Mouse (Mus musculus) telencephalon, adult 2 months (tissue): ENCODE measurements around the gene Mbd4.
A peak's percentile ranks its signal among the peaks of the same experiment; 100 is the strongest.
"Not testable (repeated sequence)": the region's sequence is repeated elsewhere in the genome, so short reads cannot be mapped to it uniquely, and the experiment has no call there.

Experiments used
- DNase-seq: peaks from one replicate; pipeline ENCODE4 v3.0.0-alpha.2; 2011; ENCODE audit warnings: low read depth, low spot score

The Mbd4 gene

GRCm38 (mm10) chr6:115853091-115853813, at the start of gene Mbd4, which contains the start of gene Ift122:
Mbd4 (minus strand) TSS chr6:115853371.
Ift122 (plus strand) TSS chr6:115853470.
- peak; percentile 99 for DNase-seq

DNA sequence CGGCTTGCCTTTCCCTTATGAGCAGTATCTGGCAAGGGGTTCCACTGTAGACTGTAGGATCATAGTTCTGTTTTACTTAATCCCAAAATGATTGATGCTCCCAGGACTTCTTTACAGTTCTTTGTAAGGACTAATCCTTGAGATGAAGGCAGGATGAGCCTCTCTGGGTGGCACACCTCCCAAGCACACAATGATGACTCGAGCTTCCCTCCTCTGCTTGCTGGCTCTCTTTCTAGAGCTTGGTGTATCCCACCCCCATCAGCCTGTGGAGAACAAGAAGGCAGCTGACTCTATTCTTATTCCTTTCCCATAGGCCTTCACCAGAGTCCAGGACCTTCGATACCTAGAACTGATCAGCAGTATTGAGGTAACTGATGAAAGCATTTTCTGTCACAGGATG, 49.4 kb upstream of the Mbd4 start:
- no peak for DNase-seq

DNA sequence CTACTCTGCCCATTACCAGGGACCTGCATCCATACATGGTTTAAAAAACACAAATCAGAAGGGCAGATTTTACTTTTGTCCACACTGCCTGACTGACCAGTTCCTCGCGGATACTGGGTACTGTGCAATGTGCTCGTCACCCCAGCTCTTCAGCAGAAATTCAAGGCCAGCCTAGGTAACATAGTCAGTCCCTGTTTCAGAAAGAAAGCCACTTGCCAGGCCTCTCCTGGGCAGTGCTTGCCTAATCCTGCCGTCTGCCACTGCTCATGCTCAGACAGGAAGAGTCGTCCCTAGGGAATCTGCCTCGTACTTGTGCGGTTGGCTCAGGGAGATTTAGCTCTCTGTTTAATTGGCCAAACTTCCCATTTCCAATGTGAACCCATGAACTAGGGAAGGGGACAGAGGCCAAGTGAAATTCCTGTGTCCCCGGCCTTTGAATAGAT, 48.3 kb upstream of the Mbd4 start:
- no peak for DNase-seq

DNA sequence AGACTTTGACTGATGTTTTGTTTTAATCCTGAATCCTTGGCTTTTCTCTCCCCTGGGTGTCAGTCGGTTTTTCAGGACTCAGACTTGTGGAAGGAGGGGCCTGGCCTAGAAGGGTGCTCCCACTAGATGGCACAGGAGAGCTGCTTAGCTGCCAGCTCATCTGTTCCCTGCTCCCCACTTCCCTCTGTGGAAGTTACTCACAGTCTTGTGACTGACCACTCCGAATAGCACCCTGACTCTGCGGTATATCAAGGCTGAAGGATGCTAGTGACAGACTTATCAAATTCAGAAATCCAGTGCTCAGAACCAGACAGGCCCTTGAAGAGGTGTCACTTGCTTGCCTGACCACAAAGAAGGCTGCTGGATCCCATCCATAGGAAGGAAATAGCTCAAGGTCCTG, 47.9 kb upstream of the Mbd4 start:
- peak; percentile 76 for DNase-seq

- DNase-seq: no peak
Observed at GRCm38 (mm10) chr6:115897926-115898520, 44.9 kb upstream of the Mbd4 start.

GRCm38 (mm10) chr6:115897117-115897516, 43.9 kb upstream of the Mbd4 start:
- DNase-seq: no peak

DNA sequence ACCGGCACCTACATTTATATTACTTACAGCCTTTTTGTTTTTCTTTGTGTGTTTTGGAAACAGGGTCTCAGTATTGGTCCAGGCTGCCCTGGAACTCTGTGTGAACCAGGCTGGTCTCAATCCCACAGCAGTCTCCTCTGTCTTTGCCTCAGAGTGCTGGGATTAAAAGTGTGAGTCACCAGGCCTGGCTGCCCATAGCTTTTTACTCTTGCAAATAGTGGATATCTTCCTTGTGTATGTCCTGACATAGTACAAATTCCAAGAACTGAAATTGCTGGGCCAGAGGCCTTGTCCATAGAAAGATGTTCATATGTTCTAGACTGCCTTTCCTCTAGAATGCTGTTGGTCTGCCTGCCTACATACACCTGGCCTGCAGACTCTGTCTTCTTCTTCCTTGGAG, 43.2 kb upstream of the Mbd4 start:
- no peak for DNase-seq

- no peak for DNase-seq
Observed at GRCm38 (mm10) chr6:115892363-115892762, 39.2 kb upstream of the Mbd4 start.

DNA sequence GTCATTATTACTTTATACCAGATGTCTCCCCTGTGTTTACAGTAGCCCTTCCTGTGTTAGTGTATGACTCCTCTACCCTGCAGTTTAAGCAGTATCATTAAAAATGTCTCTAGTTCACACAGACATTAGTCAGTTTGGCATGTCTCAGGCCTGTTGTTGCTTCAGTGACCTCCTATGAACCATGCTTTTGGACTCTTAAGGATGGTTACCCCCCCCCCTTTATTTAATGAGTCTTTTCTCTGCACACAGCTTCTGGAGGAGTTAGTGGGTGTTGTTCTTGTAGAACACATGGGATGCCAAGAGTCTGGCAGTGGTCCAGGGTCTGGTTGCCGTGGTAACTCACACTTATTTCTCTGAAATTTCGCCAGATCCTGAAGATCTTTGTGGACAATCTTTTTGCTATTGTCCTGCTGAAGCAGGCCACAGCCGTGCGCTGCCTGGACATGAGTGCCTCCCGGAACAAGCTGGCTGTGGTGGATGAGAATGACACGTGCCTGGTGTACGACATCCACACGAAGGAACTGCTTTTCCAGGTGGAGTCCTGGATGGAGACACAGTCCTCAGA, 38.4 kb upstream of the Mbd4 start:
- peak; percentile 85 for DNase-seq

GRCm38 (mm10) chr6:115891061-115891460, 37.9 kb upstream of the Mbd4 start:
- peak; percentile 83 for DNase-seq

GRCm38 (mm10) chr6:115890601-115891000, 37.4 kb upstream of the Mbd4 start:
- DNase-seq: no peak

- no peak for DNase-seq
Observed at GRCm38 (mm10) chr6:115888296-115888695, 35.1 kb upstream of the Mbd4 start.

- DNase-seq: no peak
Observed at GRCm38 (mm10) chr6:115886894-115887293, 33.7 kb upstream of the Mbd4 start.

DNA sequence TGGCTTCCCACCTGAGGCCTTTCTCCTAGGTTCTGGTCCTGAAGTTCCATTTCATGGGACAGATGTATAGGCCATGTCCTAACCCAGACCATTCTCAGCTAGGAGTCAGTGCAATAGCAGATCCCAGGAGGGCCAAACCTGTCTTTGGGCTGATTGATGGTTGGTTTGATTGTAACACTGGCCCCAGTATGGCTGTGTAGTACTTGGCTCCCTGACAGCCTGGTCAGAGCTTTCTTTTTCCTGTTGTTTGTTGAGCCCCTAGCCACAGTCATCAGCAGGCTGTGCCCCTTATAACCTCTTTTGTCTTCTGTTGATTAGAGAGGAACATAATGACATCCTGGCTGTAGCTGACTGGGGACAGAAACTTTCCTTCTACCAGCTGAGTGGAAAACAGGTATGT, 30.8 kb upstream of the Mbd4 start:
- DNase-seq: no peak

DNA sequence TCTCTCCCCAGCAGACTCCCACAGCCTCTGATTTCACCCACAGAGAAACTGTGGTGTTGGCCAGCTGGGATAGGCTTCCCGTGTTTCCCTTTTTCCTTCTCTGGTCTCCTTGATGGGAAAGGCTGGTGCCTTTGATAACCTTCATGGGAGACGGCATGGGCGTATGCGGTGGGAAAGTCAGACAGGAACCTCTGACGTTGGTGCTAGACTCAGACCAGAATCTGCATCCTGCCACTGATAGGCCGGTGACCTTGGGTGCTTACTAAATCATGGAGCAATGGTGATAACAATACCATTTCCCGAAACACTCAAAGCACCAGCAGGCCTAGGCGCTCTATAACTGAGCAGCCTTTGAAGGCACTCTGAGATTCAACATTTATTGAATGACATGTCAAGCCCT, 27.6 kb upstream of the Mbd4 start:
- no peak for DNase-seq

- DNase-seq: no peak
Observed at GRCm38 (mm10) chr6:115879736-115880135, 26.6 kb upstream of the Mbd4 start.

DNA sequence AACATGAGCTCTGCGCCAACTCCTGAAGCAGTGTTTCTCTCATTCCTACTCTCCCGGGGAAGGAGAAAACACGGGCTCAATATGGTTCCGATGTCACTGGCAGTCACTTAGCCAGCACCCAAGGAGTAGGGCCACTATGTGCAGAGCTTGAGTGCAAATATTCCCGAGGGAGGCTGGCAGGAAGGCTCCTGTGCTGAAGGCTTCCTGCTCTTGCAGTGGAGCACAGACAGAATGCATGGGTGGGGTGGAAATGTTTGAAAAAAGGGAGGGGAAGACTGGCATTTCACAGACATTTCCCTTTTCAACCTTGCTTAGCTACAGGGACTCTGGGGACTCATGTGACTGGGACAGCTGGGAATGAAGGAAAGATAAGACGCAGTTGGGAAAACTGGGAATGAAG, 25.5 kb upstream of the Mbd4 start:
- DNase-seq: no peak

GRCm38 (mm10) chr6:115877239-115877638, 24.1 kb upstream of the Mbd4 start:
- no peak for DNase-seq

GRCm38 (mm10) chr6:115871318-115871717, 18.1 kb upstream of the Mbd4 start:
- not testable (repeated sequence) for DNase-seq

GRCm38 (mm10) chr6:115867157-115867556, 14.0 kb upstream of the Mbd4 start:
- not testable (repeated sequence) for DNase-seq

- no peak for DNase-seq
Observed at GRCm38 (mm10) chr6:115865246-115865645, 12.1 kb upstream of the Mbd4 start.

- DNase-seq: peak; percentile 89
Observed at GRCm38 (mm10) chr6:115863340-115863841, 10.2 kb upstream of the Mbd4 start.
